Mouse (Mus musculus) intestine, embryonic 16.5 days (tissue): ENCODE measurements at regions not wholly inside any gene's neighbourhood (a gene's known extent, or its start where the extent isn't known, plus 50 kb on each side); places are given as distances from the start of the nearest gene placed in this dataset.

Source experiments
- ATAC-seq: fragments of 200-750 bp; cut with Nextera tagmentation; 2 replicates; pipeline ENCODE4 v1.8.0; 2017; ENCODE audit warnings: moderate TSS enrichment, moderate library complexity
- H3K27ac ChIP-seq: fragments of 300-500 bp; sonication (generic); 2 replicates; pipeline ENCODE4 v1.5.1; 2014; ENCODE audit warnings: mild to moderate bottlenecking, low read length
- H3K27me3 ChIP-seq: fragments of 300-500 bp; sonication (generic); replicated peaks from 2 replicates; pipeline ENCODE4 v1.6.1; 2014; ENCODE audit warnings: low read length, control low read depth, mixed read lengths; ENCODE audit not compliant: control insufficient read depth, insufficient read depth
- H3K36me3 ChIP-seq: fragments of 300-500 bp; sonication (generic); 2 replicates; pipeline ENCODE4 v1.6.1; 2014; ENCODE audit warnings: low read length, control low read depth; ENCODE audit not compliant: control insufficient read depth, insufficient read depth
- H3K4me1 ChIP-seq: fragments of 300-500 bp; sonication (generic); 2 replicates; pipeline ENCODE4 v1.6.1; 2014; ENCODE audit warnings: low read length, control low read depth, mixed read lengths; ENCODE audit not compliant: control insufficient read depth, insufficient read depth
- H3K4me2 ChIP-seq: fragments of 300-500 bp; sonication (generic); 2 replicates; pipeline ENCODE4 v1.6.1; 2014; ENCODE audit warnings: low read depth, low read length, control low read depth
- H3K4me3 ChIP-seq: fragments of 300-500 bp; sonication (generic); 2 replicates; pipeline ENCODE4 v1.5.1; 2014; ENCODE audit warnings: mild to moderate bottlenecking, low read length
- H3K9ac ChIP-seq: fragments of 300-500 bp; sonication (generic); 2 replicates; pipeline ENCODE4 v1.6.1; 2014; ENCODE audit warnings: low read depth, low read length
- H3K9me3 ChIP-seq: fragments of 300-500 bp; sonication (generic); 2 replicates; pipeline ENCODE4 v1.6.1; 2016; ENCODE audit warnings: low read length, control low read depth; ENCODE audit not compliant: control insufficient read depth
- WGBS: fragments of 180-500 bp; shearing (Covaris S2); extraction: QIAGEN DNeasy Blood & Tissue Kit; methylation state at CpG from one replicate; pipeline ENCODE4 v1.1.7; 2014; 5-methylcytosine and 5-hydroxymethylcytosine counted together

GRCm38 (mm10) chr2:118004191-118004590, 107.5 kb upstream of the Thbs1 start:
- Histone ChIP-seq H3K4me1 (peaks cover 4% of the 10 kb centered on the region), H3K36me3 (no peaks in the 10 kb centered on the region), H3K9ac (no peak overlapping the region), H3K27me3 (no peaks in the 10 kb centered on the region), H3K4me2 (no peak overlapping the region), H3K9me3 (no peaks in the 10 kb centered on the region), H3K4me3 (no peak overlapping the region), H3K27ac (no peak overlapping the region)
- WGBS = 92% methylated on average over 5 of the region's 5 CpGs
- no peak for ATAC-seq

GRCm38 (mm10) chr2:118007539-118008427, 103.9 kb upstream of the Thbs1 start:
- H3K9ac ChIP-seq = no peak overlapping the region
- peaks cover 4% of the 10 kb centered on the region for H3K4me1 ChIP-seq
- no peaks in the 10 kb centered on the region for H3K27me3 ChIP-seq
- H3K36me3 ChIP-seq = no peaks in the 10 kb centered on the region
- H3K4me3 ChIP-seq = no peak overlapping the region
- H3K4me2 ChIP-seq = peak overlapping the region; percentile 28; the same call in 1 of the 2 replicates
- no peaks in the 10 kb centered on the region for H3K9me3 ChIP-seq
- WGBS = 21% methylated on average over 10 of the region's 10 CpGs
- ATAC-seq = peak; percentile 83
- 0 out of 2 replicates have a peak overlapping the region, but pooled peaks have one; percentile 50 for H3K27ac ChIP-seq

GRCm38 (mm10) chr2:118011679-118012078, 100.0 kb upstream of the Thbs1 start:
- peaks cover 4% of the 10 kb centered on the region for H3K4me1 ChIP-seq
- H3K27me3 ChIP-seq = no peaks in the 10 kb centered on the region
- H3K4me2 ChIP-seq = no peak overlapping the region
- no peaks in the 10 kb centered on the region for H3K36me3 ChIP-seq
- no peak overlapping the region for H3K4me3 ChIP-seq
- H3K27ac ChIP-seq = no peak overlapping the region
- ATAC-seq = no peak
- no peaks in the 10 kb centered on the region for H3K9me3 ChIP-seq
- 88% methylated on average over 7 of the region's 7 CpGs for WGBS
- no peak overlapping the region for H3K9ac ChIP-seq

GRCm38 (mm10) chr2:118012211-118012610, 99.5 kb upstream of the Thbs1 start:
- Histone ChIP-seq H3K4me3 (no peak overlapping the region), H3K9me3 (no peaks in the 10 kb centered on the region), H3K36me3 (no peaks in the 10 kb centered on the region), H3K4me1 (peaks cover 4% of the 10 kb centered on the region), H3K27ac (no peak overlapping the region), H3K4me2 (no peak overlapping the region), H3K27me3 (no peaks in the 10 kb centered on the region), H3K9ac (no peak overlapping the region)
- WGBS = 87% methylated on average over 3 of the region's 3 CpGs
- no peak for ATAC-seq

- H3K4me2 ChIP-seq = no peak overlapping the region
- WGBS = 86% methylated on average over 3 of the region's 3 CpGs
- no peak overlapping the region for H3K9ac ChIP-seq
- H3K9me3 ChIP-seq = no peaks in the 10 kb centered on the region
- no peak for ATAC-seq
- no peaks in the 10 kb centered on the region; the same call in 1 of the 2 replicates for H3K4me1 ChIP-seq
- no peak overlapping the region for H3K27ac ChIP-seq
- H3K4me3 ChIP-seq = no peak overlapping the region
- no peaks in the 10 kb centered on the region for H3K27me3 ChIP-seq
- no peaks in the 10 kb centered on the region for H3K36me3 ChIP-seq
These were observed 98.5 kb upstream of the Thbs1 start for GRCm38 (mm10) chr2:118013156-118013555.

- no peak overlapping the region for H3K27ac ChIP-seq
- 83% methylated on average over 1 of the region's 1 CpGs for WGBS
- no peak for ATAC-seq
These were observed 96.5 kb upstream of the Thbs1 start for GRCm38 (mm10) chr2:118015182-118015581.

GRCm38 (mm10) chr2:118025829-118026735, 85.6 kb upstream of the Thbs1 start:
- 67% methylated on average over 6 of the region's 6 CpGs for WGBS
- Histone ChIP-seq H3K4me2 (no peak overlapping the region), H3K4me1 (no peaks in the 10 kb centered on the region), H3K4me3 (no peak overlapping the region), H3K9ac (no peak overlapping the region), H3K36me3 (no peaks in the 10 kb centered on the region), H3K27ac (no peak overlapping the region), H3K9me3 (no peaks in the 10 kb centered on the region), H3K27me3 (no peaks in the 10 kb centered on the region)
- ATAC-seq = no peak

More at GRCm38 (mm10) chr2:118015182-118015581, 96.5 kb upstream of the Thbs1 start:
- Histone ChIP-seq H3K36me3 (no peaks in the 10 kb centered on the region), H3K4me3 (no peak overlapping the region), H3K27me3 (no peaks in the 10 kb centered on the region), H3K9ac (no peak overlapping the region), H3K9me3 (no peaks in the 10 kb centered on the region), H3K4me2 (no peak overlapping the region), H3K4me1 (no peaks in the 10 kb centered on the region)

GRCm38 (mm10) chr2:118028881-118029280, 82.8 kb upstream of the Thbs1 start:
- Histone ChIP-seq H3K4me2 (no peak overlapping the region), H3K9ac (no peak overlapping the region), H3K36me3 (no peaks in the 10 kb centered on the region), H3K27ac (peak overlapping the region; percentile 33), H3K4me1 (no peaks in the 10 kb centered on the region), H3K9me3 (no peaks in the 10 kb centered on the region), H3K4me3 (no peak overlapping the region), H3K27me3 (no peaks in the 10 kb centered on the region)
- no peak for ATAC-seq
- WGBS = 71% methylated on average over 1 of the region's 1 CpGs

- no peak; the same call in 1 of the 2 replicates for ATAC-seq
- Histone ChIP-seq H3K27ac (peak overlapping the region; percentile 26; the same call in 1 of the 2 replicates), H3K4me2 (no peak overlapping the region), H3K36me3 (no peaks in the 10 kb centered on the region), H3K9ac (no peak overlapping the region), H3K4me3 (no peak overlapping the region), H3K9me3 (no peaks in the 10 kb centered on the region), H3K27me3 (no peaks in the 10 kb centered on the region), H3K4me1 (no peaks in the 10 kb centered on the region)
- 54% methylated on average over 1 of the region's 1 CpGs for WGBS
These were observed 82.1 kb upstream of the Thbs1 start for GRCm38 (mm10) chr2:118029470-118030108.
